Mouse (Mus musculus): ENCODE results near the gene Ostf1. TPM values are rescaled to one million over a fixed set of nuclear protein-coding genes. Genes with fewer than 3 reads are reported as not detected.

Ostf1 gene
- total RNA-seq, 2 experiments from 2014 or later: 60.3 to 64.1 TPM

GRCm38 (mm10) chr19:18577348-18577747, 54.3 kb downstream of the Ostf1 start:
- intact Hi-C loops (cut with DNase I): no loop called here
- no peak for DNase-seq

GRCm38 (mm10) chr19:18575891-18576290, 55.7 kb downstream of the Ostf1 start:
- no peak for DNase-seq
- intact Hi-C loops (cut with DNase I): no loop called here

DNA sequence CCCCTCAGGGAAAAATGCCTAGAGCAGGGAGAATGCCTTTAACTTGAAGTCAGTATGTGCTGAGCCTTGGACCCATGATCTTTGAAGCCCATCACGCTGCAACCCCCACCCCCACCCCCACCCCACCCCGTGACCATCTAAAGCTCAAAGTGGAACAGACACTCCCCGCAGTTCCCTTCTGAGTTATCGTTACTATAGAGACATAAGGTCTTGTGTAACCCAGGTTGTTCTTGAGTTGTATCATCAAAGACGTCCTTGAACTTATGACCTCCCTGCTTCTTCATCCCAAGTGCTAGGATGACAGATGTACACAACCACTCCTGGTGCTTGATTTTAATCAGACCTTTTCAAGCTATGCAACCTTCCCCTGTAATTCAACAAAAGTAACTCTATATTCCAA, 57.7 kb downstream of the Ostf1 start:
- intact Hi-C loops (cut with DNase I): no loop called here
- no peak for DNase-seq

DNA sequence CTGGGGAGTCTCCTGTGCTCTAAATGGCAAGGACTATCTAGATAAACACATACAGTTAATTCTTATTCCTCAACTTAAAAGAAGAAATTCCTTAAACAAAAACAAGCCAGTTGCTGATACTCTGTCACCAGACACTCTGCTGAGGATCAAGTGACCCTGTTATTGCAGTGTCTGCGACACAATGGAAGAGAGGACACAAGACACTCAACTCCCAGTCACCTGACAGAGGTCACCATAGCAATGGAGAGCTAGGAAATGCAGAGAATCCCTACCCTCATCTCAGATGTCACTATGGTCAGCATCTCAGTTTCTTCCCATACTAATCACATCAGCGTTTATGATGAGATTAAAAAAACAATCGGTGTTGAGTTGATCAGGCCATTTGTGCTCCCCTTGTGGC, 58.2 kb downstream of the Ostf1 start:
- intact Hi-C loops (cut with DNase I): no loop called here
- no peak for DNase-seq

GRCm38 (mm10) chr19:18569496-18569895, 62.1 kb downstream of the Ostf1 start:
- no peak for DNase-seq
- intact Hi-C loops (cut with DNase I): no loop called here

DNA sequence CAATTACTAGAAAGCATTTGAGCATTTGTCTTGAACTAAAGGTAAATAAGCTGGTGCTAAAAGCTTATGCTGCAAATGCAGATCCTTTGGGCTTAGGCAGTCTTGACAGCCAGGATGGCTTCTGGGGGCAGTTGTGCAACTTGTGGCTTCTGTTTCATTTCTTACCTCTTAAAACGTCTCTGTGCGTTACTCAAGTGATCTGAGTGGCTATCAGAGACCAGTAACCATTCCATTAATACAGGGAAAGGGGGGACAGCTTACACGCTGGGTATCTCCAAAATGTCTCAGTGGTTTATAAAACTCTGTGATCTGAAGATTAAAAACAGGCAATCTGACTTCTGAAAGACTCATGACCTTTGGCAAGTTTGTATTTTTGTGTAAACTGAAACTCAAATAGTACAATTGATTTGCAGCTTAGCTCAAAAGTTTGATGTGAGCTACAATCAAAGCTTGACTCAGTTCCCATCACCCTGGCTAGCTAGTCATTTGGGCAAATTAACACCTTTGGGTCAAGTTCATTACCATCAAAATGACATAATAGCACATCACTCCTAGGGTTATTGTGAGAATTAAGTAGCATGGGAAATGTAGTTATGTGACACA, 62.7 kb downstream of the Ostf1 start:
- DNase-seq: no peak
- intact Hi-C loops (cut with DNase I): no loop called here

- intact Hi-C loops (cut with DNase I): no loop called here
- no peak for DNase-seq
Observed at GRCm38 (mm10) chr19:18567936-18568827, 63.4 kb downstream of the Ostf1 start.

- intact Hi-C loops (cut with DNase I): no loop called here
- DNase-seq: no peak
Observed at GRCm38 (mm10) chr19:18567501-18567900, 64.1 kb downstream of the Ostf1 start.

- intact Hi-C loops (cut with DNase I): no loop called here
- no peak for DNase-seq
Observed at GRCm38 (mm10) chr19:18557708-18558107, 73.9 kb downstream of the Ostf1 start.

DNA sequence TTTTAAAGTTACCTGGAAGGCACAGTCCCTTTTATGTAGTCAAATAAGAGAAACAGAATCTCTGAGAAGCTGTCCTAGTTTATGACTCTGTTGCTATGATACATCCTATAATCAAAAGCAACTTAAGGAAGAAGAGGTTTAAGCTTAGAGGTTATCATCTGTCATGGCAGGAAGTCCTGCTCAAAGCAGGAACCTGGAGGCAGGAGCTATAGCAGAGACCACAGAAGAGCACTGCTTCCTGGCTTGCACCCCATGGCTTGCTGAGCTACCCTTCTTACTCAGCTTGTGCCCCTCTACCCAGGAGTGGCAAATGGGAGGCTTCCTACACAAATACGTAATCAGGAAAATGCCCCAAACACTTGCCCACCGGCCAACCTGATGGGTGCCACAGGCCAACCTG, 76.0 kb downstream of the Ostf1 start:
- intact Hi-C loops (cut with DNase I): no loop called here

DNA sequence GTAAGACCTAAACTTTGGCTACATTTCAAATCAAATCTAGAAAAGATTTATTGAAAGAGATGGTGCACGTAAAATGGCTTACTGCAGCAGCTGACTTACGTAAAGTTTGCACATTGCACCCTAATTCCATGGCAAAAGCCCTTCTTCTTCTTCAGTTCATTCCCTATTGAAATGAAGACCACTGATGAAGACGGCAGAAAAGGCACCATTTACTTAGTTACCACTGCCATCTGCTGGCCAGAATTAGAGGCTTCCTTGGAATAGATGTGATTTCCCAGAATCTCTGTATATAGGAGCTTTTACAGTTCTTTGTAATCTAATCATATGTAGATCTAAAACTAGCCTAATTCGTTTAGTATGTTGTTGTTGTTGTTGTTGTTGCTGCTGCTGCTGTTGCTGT, 83.0 kb downstream of the Ostf1 start:
- intact Hi-C loops (cut with DNase I): loop anchor here (1.0 to 5.0 kb wide), 4 partner anchors 676 to 1421 kb away; no protein-coding TSS in a partner anchor
- peak; percentile 73 to 81 for DNase-seq

More for the DNA sequence above, 76.0 kb downstream of the Ostf1 start:
- no peak for DNase-seq

Other genes starting within 250 kb of the Ostf1 start
- gene Nmrk1, start 127 bp upstream of the Ostf1 start, total RNA-seq (2021): 1 to 10 TPM; 3.3 TPM
- 10 to 100 TPM; 21.1 to 23.2 TPM for gene Carnmt1, start 38.9 kb upstream of the Ostf1 start, total RNA-seq (2021)
- 10 to 100 TPM in 1 of 2 experiments, 1 to 10 TPM in 1; 9.1 to 13.5 TPM for gene D030056L22Rik, start 81.4 kb upstream of the Ostf1 start, total RNA-seq (2021)
- gene Trpm6, start 118.2 kb upstream of the Ostf1 start, total RNA-seq (2021): under 1 TPM; 0.12 TPM

Data from heart, postnatal 10 days (tissue).